Mouse (Mus musculus) embryonic fibroblast, embryonic 13.5 days (primary cell): ENCODE results near the gene Cryzl1.

Experiments used
- CTCF ChIP-seq: IDR thresholded peaks from 2 replicates; pipeline ENCODE4 v1.5.1; 2011; ENCODE audit warnings: mild to moderate bottlenecking, control low read depth, low read length, moderate library complexity, borderline replicate concordance; ENCODE audit not compliant: insufficient read depth
- POLR2A ChIP-seq: IDR thresholded peaks from 2 replicates; pipeline ENCODE4 v1.6.1; 2011; ENCODE audit warnings: low read depth, mild to moderate bottlenecking, control low read depth, low read length, moderate library complexity

- TF ChIP-seq CTCF (no peak), POLR2A (no peak)
These were observed 9.7 kb upstream of the Cryzl1 start for GRCm38 (mm10) chr16:91738505-91738904.
